Mouse (Mus musculus) gastrocnemius, postnatal 25 days (tissue): ENCODE data around the gene Kcnmb2. TPM values are rescaled to one million over a fixed set of nuclear protein-coding genes. Genes with fewer than 3 reads are reported as not detected.

ENCODE experiments used
- DNase-seq: peaks from one replicate; pipeline ENCODE4 v3.0.0; 2022
- total RNA-seq, 2 experiments: library from RNA; stranded (reverse); gene quantifications; 1 replicate in 1 of 2; 2 replicates in 1 of 2; pipeline ENCODE4 v1.2.3; 2021

Gene Kcnmb2
- total RNA-seq, 2 experiments from 2014 or later: 0.29 TPM; not detected in 1

DNA sequence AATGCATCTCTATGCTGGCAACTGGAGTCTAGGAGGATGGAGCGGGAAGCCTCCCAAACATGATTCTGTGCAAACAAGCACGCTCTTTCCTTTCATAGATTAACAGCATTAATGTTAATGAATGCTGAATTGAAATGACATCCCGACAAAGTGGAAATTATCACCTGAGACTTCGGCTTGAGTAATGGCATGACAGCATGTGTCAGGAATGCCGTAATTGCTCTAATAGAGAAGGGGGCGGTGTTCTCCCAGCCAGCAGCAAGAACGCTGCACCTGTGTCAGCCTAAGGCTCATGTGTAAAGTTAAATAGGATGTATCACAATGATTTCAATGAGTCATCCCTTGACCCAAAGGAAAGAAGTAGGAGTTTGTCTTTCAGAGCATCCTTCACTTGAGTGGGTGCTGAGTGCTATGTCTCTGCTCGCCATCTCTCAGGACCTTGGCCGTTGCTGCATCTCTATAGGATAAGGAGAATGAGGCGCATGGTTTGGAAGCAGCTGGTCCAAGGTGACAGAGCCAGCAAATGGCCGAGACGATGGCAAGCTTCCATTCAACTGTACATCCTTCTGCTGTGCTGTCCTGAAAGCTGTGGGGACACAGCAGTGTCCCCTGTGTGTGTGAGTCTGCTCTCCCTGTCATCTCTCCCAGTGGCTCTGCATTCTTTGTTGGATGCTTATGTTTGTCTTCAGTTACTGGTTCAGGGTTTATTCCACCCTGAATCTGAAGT is 110.1 kb downstream of the Kcnmb2 start:
- no peak for DNase-seq

DNA sequence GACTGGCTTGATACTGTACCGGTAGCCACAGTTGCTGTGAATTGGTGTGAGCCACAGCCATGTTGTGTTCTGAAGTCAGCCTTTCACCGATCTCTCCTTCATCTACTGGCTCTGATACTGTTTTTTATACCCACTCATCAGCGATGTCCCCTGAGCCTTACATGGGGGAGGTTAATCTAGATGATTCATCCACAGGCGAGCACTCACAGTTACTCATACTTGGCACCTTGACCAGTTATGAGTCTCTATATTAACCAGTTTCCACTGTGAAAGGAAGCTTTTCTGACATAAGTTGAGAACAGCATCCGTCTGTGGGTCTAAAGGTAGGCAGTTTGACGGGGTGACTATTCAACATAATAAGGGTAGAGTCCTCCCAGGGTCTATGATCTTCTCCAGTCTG is 118.7 kb downstream of the Kcnmb2 start:
- DNase-seq: no peak

DNA sequence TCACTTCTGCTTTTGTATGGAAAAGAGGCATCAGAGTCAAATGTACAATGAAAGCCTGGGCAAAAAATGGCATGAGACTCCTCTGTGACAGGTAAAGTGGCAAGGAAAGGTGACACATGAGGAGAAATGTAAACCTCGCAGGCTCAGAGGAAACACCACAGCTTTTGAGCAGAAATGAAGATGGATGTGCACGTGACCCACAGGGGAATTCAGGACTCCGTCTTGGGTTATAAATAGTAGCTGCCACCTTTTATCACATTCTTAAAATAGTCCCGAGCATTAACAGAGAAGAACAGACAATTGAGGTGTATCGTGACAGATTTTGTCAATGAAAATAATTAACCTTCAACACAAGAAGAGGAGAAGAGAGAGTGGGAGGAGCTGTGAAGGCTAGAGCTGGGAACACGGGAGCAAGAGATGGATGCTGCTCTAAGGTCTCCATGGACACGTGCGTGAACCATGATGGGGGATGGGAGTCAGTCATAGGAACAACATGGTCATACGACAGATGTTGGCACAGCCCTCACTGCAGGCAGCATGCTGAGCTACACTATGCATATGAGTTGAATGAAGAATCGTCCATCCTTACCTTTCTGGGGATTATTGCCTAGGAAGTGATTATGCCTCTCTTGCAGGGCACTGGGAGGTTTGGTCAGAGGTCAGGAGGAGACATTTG is 127.2 kb downstream of the Kcnmb2 start:
- no peak for DNase-seq

DNA sequence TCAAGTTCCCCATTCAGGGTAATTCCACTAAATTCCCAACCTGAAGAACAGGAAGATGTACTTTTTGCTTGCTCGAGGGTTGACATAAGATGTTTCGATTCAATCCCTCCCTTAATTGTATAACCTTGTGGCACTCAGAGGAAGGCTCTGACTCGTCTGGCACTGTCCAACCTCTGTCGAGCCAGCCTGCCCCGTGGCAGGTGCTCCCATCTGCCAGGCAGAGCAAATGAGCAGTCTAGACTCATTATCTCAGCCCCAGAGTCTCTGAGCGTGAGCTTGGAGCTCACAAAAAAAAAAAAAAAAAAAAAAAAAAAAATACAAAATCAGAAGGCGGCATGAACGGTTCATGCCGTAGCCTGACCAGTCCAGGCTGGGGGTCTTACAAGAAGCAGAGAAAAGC is 130.1 kb downstream of the Kcnmb2 start:
- no peak for DNase-seq

DNA sequence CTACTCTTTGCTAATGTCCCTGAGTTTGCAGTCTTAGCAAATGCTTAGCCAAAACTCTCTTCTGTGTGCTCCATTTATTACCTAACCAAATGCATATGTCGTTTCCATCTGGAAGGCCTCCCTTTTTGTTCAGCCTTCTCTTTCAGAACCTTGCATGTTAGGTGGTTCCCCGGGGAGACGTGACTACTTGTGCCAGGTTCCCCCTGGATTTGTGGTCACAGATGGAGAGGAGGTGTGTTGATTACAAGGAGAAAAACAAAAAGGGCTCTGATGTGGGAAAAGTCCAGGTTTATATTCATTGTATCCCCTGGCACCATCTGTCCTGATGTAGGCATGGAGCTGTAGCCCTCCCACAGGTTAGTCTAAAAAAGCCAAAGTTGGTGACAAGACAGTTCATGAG is 141.5 kb downstream of the Kcnmb2 start:
- DNase-seq: no peak

DNA sequence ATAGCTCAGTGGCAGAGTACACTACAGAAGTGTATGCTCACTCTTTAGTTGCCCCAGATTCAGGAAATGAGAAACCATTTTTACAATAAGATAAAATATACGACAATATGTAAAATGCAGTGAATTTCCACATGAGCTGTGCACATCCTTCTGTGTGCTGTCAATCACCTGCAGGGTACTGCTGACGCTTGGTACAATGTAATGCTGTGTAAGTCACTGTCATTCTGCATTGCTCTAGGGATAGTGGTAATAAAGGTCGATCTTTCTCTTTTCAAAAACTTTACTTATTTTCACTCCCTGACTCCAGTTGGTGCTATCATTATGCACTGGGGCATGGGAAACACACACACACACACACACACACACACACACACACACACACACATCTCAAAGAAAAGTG is 146.5 kb downstream of the Kcnmb2 start:
- DNase-seq: no peak

DNA sequence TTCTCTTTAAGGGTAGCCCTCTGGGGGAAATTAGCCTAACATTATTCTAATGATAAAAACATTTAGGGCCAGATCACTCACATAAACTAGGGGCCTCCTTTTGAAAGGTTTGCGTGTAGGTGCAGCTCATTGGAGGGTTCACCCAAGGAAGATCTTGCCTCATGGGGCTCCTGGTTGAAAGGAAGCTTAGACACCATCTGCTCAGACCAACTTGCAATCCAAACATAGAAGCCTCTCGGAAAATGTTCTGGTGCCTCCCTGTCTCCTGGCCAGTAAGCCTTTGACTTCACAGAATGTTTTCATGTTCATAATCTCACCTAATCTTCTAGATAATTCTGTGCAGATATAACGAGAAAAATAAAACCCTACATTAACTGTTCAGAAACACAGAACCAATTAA is 150.3 kb downstream of the Kcnmb2 start:
- DNase-seq: no peak

DNA sequence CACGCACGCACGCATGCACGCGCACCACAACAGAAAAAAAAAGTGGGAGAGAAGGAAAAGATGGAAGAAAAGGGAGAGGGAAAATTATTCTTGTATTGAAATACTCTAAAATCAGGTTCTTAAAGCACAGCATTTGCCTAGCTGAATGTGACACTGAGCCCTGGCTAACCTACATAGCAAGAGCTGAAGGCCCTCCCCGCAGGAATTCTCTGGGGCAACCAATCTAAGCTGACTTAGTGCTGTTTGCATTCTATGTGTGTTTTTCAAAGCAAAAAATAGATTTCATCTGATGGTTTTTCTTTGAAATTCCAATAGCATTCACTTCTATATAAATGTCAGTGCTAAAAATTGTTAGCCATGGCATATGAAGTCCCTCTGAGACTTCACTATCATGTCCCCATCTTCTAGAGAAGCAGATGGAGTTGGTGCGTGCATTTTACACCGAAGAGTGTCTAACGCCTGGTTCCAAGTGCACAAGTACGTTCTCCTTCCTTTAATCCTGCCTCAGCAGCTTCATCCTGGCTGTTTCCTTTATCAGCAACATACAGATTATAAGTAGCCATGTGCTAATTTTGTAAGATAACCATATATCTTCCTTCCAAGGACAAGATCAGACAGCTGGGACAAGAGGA is 151.4 kb downstream of the Kcnmb2 start:
- no peak for DNase-seq

DNA sequence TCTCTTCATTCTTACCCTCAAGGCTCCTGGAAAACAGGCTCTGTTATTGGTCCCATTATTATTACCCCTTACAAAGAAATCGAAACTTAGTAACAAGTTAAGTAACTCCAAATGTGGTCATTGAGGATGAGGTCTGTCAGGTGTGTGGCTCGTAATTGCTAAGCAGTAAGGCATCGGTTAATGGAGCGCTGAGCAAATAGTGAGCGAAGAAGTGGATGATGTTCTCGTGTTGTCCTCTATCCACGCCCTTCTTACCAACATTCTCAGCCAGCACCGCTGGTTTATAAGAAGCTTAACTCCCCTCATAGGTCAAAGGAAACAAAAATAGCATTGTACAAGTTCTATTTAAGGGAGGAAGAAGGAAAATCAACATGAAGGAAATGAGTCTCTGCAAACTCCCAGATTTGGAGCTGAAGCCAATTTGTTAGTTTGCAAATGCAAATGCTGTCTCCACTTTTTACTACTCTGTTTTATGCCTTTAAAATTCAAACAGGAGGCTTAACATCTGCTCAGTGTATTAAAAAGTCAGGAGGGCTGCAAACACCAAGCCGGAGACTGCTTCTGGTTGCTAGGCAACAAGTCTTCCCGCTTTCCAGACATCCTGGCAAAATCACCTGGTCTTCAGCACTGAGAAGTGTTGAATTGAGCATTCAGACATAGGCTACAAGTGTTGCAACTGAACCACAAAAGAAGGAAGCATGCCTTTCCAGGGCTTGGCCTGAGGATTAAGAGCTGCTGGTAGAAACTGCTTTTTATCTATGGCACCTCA is 157.8 kb downstream of the Kcnmb2 start:
- DNase-seq: no peak

DNA sequence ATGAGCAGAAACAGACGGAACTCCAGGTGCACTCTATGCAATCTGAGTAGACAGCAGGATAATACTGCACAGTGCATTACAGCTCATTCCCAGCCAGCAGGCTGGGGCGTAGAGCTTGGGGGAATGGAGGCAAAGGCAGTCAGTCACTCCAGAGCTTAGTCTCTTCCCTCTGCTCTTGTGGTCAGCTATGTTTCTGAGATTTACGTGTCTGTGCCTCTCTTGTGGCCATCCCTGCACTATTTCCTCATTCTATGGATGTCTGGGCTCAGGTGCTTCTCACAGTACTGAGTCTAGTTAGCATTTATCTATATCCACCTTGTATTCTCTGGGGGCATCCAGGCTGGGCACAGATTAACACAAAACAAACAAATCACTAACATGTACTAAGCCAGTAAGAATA is 160.4 kb downstream of the Kcnmb2 start:
- no peak for DNase-seq

DNA sequence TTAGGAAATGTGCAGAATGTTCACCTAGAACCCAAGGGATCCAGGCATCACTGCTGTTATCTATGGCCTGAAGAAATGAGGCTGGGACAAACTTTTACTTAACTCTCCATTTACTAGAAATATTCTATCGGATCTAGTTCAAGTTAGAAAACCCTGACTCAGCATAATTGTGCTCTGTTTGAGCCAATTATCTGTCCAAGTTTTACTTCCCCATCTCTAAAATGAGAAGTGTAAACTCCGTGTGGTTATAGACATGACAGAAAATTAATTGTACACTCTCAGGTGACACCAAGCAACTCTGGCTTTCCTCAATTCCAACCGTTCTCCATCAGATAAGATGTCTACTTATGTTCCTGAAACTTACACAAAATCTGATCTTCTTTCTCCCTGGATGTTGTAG is 161.0 kb downstream of the Kcnmb2 start:
- no peak for DNase-seq

DNA sequence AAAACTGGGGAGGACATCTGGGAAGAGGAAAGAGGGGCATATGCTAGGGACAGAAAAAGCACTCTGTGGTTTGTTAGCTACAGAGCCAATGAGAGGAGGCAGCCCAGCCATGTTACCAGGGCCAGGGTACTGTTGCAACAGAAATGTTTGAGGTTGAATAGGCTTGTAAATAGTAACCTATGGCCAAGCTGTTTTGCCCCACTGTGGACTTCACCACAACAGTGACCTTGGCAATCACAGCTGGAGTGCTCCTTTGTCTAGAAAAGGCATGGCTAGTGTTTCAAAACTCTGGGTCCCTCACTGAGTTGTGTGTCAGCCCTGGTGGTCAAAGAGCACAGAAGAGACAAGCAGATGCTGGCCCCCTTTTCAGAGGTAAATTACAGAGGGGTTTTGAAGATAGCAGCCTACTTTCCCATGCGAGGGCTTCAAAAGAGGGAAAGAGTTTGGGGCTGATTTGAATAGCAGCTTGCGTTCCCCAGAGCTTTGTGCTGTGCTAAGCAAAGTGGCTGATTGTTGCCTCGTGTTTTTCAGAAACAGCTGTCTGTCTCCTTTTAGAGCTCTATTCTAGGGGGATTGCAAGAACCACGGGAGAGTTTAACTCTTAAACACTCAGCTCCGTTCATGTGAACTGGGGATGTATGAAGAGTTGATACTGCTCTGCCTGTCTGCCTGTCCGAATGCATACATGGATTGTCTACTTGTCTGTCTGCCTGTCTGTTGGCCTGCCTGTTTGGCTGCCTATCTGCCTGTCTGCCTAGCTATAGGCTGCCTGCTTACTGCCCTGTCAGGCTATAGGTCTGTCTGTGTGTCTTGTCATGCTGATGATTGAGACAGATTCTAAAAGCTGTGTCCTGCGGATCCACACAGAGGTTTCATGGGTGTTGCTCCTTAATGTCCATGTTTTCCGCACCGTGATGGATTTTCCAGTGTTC is 165.0 kb downstream of the Kcnmb2 start:
- no peak for DNase-seq

DNA sequence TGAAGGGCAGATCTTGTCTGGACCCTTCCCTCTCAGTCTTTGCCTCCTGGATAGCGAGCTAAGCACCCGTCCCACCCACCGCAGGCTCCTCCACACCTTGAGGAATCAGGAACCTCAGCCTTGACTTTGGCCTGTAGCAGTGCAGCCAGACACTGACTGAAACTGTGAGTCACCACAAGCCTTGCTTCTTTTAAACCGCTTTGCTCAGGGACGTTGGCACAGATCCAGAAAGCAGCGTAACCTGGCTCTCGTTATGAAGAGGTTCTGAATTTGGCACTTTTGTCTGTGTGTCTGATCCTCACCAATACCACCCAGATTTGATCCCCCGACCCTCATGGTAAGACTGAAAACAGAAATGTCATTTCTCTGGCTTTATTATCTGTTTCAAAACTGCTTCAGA is 171.6 kb downstream of the Kcnmb2 start:
- no peak for DNase-seq

DNA sequence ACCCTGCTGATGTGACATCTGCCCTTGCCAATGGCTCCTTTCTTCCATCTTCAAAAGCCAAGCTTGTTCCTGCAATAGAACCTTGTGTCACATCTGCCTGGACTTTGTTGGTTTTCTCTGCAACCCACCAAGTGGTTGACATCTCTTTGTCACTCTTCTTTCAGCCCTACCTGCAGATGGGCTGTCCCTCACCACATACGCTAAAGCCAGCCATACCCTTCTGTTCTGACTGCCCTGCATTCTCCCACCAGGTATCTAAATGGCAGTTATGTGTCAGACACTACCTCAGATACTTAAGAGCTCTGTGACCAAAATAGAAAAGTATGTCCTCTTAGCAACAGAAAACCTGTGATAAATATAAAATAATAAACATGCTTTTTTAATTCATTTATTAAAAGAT is 186.5 kb downstream of the Kcnmb2 start:
- no peak for DNase-seq

DNA sequence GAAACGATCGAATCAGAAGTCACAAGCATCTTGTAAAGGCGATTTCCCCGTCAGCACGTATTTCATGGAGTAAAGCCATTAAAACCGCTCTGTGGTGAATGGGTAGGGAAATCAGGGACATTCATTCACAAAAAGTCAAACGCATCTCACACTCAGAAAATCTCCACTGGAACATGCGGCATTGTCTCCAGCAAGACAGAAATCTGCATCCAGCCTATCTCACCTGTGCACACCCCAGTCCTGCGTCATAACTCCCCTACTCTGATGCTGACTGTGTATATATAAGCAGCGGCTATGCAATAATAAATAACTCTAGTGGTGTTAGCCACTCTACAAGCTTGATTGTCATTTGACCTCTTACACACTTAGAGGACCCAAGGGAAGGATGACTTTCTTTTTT is 199.1 kb downstream of the Kcnmb2 start:
- DNase-seq: no peak

DNA sequence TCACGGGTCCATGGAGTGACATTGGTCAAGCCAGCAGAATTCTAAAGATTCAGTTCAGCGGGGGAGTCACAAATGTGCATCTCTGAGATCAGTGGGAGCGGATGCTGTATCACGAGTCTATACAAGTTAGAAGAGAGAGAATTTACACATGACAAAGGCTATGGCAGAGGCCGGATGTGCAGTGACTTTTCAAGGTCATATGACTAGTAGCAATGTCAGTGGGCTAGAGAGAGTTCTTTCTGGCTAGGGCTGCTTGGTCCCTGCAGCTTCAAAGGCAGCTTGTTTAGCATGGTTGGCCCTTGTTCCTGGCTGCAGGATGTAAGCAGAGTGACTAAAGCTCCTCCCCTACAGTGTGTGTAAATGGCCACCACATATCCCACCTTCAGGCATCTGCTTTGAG is 217.5 kb downstream of the Kcnmb2 start:
- no peak for DNase-seq

DNA sequence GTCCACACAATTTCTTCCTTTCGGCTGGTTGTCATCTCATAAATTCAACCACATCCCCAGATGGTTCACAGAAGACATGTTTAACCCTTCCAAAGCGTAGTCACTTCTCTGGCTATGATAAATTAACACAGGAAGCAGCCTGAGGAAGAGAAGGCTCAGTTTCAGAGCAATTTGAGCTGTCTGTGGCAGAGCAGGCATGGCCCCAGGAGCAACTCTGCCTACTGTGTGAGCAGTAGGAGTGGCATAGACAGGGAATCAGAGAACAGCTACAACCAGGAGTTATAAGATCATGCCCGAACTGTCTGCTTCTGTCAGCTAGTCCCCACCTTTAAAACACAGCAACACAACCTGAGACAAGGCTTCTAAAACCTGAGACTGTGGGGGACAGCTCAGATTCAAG is 219.4 kb downstream of the Kcnmb2 start:
- DNase-seq: no peak

DNA sequence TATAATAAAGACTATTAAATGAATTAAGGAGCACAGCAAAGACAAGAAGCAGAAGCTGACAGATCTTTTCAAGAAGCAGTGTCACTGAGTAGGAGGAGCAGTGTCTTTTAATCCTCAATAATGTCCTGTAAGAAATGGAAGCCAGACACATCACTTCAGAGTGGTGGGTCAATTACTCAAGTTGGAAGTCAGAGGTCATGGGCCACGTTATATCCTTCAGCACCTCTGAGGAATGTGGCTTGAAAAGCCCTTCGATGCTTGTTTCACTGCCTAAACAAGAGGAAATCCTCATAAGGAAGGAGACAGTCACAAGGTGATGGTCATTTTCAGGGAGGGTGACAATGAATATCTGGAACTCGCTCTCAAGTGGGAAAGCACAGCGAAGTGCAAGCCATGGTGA is 223.1 kb downstream of the Kcnmb2 start:
- DNase-seq: no peak

DNA sequence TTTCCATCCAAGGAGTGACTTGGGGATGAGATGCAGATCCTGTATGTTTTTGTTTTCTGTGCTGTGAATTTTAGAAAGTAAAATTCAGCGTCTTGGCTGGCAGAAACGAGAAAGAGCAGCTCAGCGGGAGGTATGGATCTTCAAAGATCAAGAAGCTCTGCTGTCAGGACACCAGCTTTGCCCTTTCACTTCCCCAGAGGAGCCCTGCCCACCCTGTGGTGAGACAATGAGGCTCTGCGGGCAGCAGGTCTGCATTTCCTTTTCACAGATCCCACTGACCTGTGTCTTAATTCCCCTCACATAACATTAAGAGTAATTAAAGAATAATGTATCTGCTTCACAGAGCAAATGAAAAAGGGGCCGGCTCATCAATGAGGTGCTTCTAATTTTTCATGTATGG is 226.1 kb downstream of the Kcnmb2 start:
- DNase-seq: no peak

DNA sequence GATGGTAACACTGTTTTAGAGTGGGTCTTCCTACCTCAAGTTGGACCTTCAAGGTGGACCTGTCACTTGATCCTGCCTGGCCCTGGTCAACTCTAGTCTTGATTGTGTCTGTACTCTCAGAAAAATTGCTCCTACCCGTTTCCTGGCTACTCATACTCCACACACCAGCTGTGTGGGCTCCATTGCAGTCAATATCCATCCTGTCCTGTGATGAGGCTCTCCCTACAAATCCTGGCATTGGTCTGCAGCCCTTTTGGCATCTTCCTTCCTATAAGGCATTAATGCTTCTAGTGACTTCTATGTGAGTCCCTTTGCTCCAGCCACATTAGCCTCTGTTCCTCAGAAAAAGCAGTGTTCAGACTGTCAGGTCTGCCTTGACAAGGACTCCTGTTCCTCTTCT is 228.4 kb downstream of the Kcnmb2 start:
- DNase-seq: no peak

DNA sequence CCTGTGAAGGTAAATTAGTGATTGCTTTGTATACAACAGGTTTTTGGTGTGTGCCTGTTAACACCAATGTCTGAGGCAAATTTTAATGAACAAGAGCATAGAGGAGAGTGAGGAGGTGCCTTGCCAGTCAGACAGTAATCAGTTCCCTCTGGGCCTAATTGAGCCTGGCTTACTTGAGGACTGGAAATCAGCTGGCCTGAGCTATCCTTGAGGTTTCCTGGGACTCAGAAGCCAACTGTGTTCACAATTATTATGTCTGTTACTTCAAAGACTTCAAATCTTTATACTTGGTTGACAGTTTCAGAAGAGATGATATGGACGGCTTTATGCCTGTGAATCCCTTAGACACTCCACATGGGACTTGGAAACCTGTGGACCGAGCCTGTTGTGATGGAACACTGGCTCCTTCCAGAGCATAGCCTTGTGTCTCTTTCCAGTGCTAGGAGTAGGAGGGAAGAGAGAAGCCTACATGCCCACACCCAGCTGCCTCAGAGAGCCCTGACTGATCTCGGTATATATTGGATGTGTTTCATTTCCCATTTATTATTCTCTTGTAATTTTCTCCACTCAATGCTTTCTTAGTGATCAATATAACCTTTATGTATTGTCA is 230.2 kb downstream of the Kcnmb2 start:
- DNase-seq: no peak
